Mouse (Mus musculus): ENCODE measurements around the gene Tnrc6a. TPM values are rescaled to one million over a fixed set of nuclear protein-coding genes. Genes with fewer than 3 reads are reported as not detected.
"Not testable (repeated sequence)": the region's sequence is repeated elsewhere in the genome, so short reads cannot be mapped to it uniquely, and the experiment has no call there.

Gene Tnrc6a
- total and polyA plus RNA-seq, 3 experiments = 52.0 to 106 (median 72.4) TPM

- H3K27me3 ChIP-seq (ENCODE audit: insufficient read depth, low read length) = peaks cover 9% of the 10 kb centered on the region; the same call in 1 of the 2 replicates
- no peak for DNase-seq (ENCODE audit: low spot score)
- H3K4me1 ChIP-seq (ENCODE audit: insufficient read depth, low read depth, low read length) = no peaks in the 10 kb centered on the region
- H3K4me3 ChIP-seq (ENCODE audit: low read depth, low read length) = no peak overlapping the region
- H3K9me3 ChIP-seq (replicated peaks) = 0 out of 2 replicates have a peak, but pooled peaks cover 4% of the 10 kb centered on the region
- no peaks in the 10 kb centered on the region for H3K36me3 ChIP-seq (replicated peaks)
- no peak for TF ChIP-seq GATA2 (IDR thresholded peaks at IDR 0.05; ENCODE audit: borderline replicate concordance, low read depth, low read length)
- no peak for TF ChIP-seq CTCF (IDR thresholded peaks at IDR 0.05; ENCODE audit: low read depth, low read length)
- no peak for TF ChIP-seq TAL1 (conservative IDR thresholded peaks at IDR 0.05; ENCODE audit: low read depth, low read length)
- no peak for TF ChIP-seq GATA1 (IDR thresholded peaks at IDR 0.05; ENCODE audit: borderline replicate concordance, low read length)
- TF ChIP-seq POLR2AphosphoS5 (IDR thresholded peaks at IDR 0.05; ENCODE audit: insufficient replicate concordance, low read depth, low read length) = no peak
- no peak for ATAC-seq (ENCODE audit: extremely low read depth, insufficient number of reproducible peaks, low FRiP score, poor library complexity, severe bottlenecking)
These were observed 27.2 kb upstream of the Tnrc6a start for GRCm38 (mm10) chr7:123096344-123097120.

- Histone ChIP-seq H3K9me3 (replicated peaks) (0 out of 2 replicates have a peak, but pooled peaks cover 4% of the 10 kb centered on the region), H3K4me1 (ENCODE audit: insufficient read depth, low read depth, low read length) (no peaks in the 10 kb centered on the region), H3K27me3 (ENCODE audit: insufficient read depth, low read length) (peaks cover 9% of the 10 kb centered on the region), H3K36me3 (replicated peaks) (no peaks in the 10 kb centered on the region), H3K4me3 (ENCODE audit: low read depth, low read length) (no peak overlapping the region)
- ATAC-seq (ENCODE audit: extremely low read depth, insufficient number of reproducible peaks, low FRiP score, poor library complexity, severe bottlenecking) (no peak), DNase-seq (ENCODE audit: low spot score) (no peak)
- TF ChIP-seq CTCF (IDR thresholded peaks at IDR 0.05; ENCODE audit: low read depth, low read length) = no peak
- no peak for TF ChIP-seq GATA1 (IDR thresholded peaks at IDR 0.05; ENCODE audit: borderline replicate concordance, low read length)
- no peak for TF ChIP-seq GATA2 (IDR thresholded peaks at IDR 0.05; ENCODE audit: borderline replicate concordance, low read depth, low read length)
- no peak for TF ChIP-seq POLR2AphosphoS5 (IDR thresholded peaks at IDR 0.05; ENCODE audit: insufficient replicate concordance, low read depth, low read length)
- TF ChIP-seq TAL1 (conservative IDR thresholded peaks at IDR 0.05; ENCODE audit: low read depth, low read length) = no peak
These were observed 25.6 kb upstream of the Tnrc6a start for GRCm38 (mm10) chr7:123097891-123098750.

- H3K4me1 ChIP-seq (ENCODE audit: insufficient read depth, low read depth, low read length) = no peaks in the 10 kb centered on the region
- H3K27me3 ChIP-seq (ENCODE audit: insufficient read depth, low read length) = peaks cover 9% of the 10 kb centered on the region
- DNase-seq (ENCODE audit: low spot score) (no peak), ATAC-seq (ENCODE audit: extremely low read depth, insufficient number of reproducible peaks, low FRiP score, poor library complexity, severe bottlenecking) (no peak)
- 0 out of 2 replicates have a peak, but pooled peaks cover 3% of the 10 kb centered on the region for H3K9me3 ChIP-seq (replicated peaks)
- no peak overlapping the region for H3K4me3 ChIP-seq (ENCODE audit: low read depth, low read length)
- TF ChIP-seq GATA1 (IDR thresholded peaks at IDR 0.05; ENCODE audit: borderline replicate concordance, low read length) = no peak
- TF ChIP-seq TAL1 (conservative IDR thresholded peaks at IDR 0.05; ENCODE audit: low read depth, low read length) = no peak
- TF ChIP-seq CTCF (IDR thresholded peaks at IDR 0.05; ENCODE audit: low read depth, low read length) = no peak
- TF ChIP-seq GATA2 (IDR thresholded peaks at IDR 0.05; ENCODE audit: borderline replicate concordance, low read depth, low read length) = no peak
- no peak for TF ChIP-seq POLR2AphosphoS5 (IDR thresholded peaks at IDR 0.05; ENCODE audit: insufficient replicate concordance, low read depth, low read length)
- no peaks in the 10 kb centered on the region for H3K36me3 ChIP-seq (replicated peaks)
These were observed 22.4 kb upstream of the Tnrc6a start for GRCm38 (mm10) chr7:123101295-123101694.

- ATAC-seq (ENCODE audit: extremely low read depth, insufficient number of reproducible peaks, low FRiP score, poor library complexity, severe bottlenecking); DNase-seq (ENCODE audit: low spot score); H3K36me3 ChIP-seq (replicated peaks); H3K9me3 ChIP-seq (replicated peaks); H3K4me3 ChIP-seq (ENCODE audit: low read depth, low read length): not testable (repeated sequence)
- Histone ChIP-seq H3K27me3 (ENCODE audit: insufficient read depth, low read length) (peaks cover 16% of the 10 kb centered on the region), H3K4me1 (ENCODE audit: insufficient read depth, low read depth, low read length) (peaks cover 20% of the 10 kb centered on the region)
These were observed 18.3 kb upstream of the Tnrc6a start for GRCm38 (mm10) chr7:123105381-123105780.

- peaks cover 16% of the 10 kb centered on the region for H3K27me3 ChIP-seq (ENCODE audit: insufficient read depth, low read length)
- ATAC-seq (ENCODE audit: extremely low read depth, insufficient number of reproducible peaks, low FRiP score, poor library complexity, severe bottlenecking) (no peak), DNase-seq (ENCODE audit: low spot score) (no peak)
- H3K36me3 ChIP-seq (replicated peaks) = no peaks in the 10 kb centered on the region
- H3K4me3 ChIP-seq (ENCODE audit: low read depth, low read length) = no peak overlapping the region
- H3K9me3 ChIP-seq (replicated peaks) = no peaks in the 10 kb centered on the region
- TF ChIP-seq POLR2AphosphoS5 (IDR thresholded peaks at IDR 0.05; ENCODE audit: insufficient replicate concordance, low read depth, low read length) = no peak
- TF ChIP-seq TAL1 (conservative IDR thresholded peaks at IDR 0.05; ENCODE audit: low read depth, low read length) = no peak
- no peak for TF ChIP-seq CTCF (IDR thresholded peaks at IDR 0.05; ENCODE audit: low read depth, low read length)
- TF ChIP-seq GATA1 (IDR thresholded peaks at IDR 0.05; ENCODE audit: borderline replicate concordance, low read length) = no peak
- TF ChIP-seq GATA2 (IDR thresholded peaks at IDR 0.05; ENCODE audit: borderline replicate concordance, low read depth, low read length) = no peak
- peaks cover 20% of the 10 kb centered on the region for H3K4me1 ChIP-seq (ENCODE audit: insufficient read depth, low read depth, low read length)
These were observed 17.8 kb upstream of the Tnrc6a start for GRCm38 (mm10) chr7:123105906-123106305.

- peaks cover 20% of the 10 kb centered on the region for H3K4me1 ChIP-seq (ENCODE audit: insufficient read depth, low read depth, low read length)
- no peaks in the 10 kb centered on the region for H3K9me3 ChIP-seq (replicated peaks)
- DNase-seq (ENCODE audit: low spot score) = no peak
- no peak for ATAC-seq (ENCODE audit: extremely low read depth, insufficient number of reproducible peaks, low FRiP score, poor library complexity, severe bottlenecking)
- no peak overlapping the region for H3K4me3 ChIP-seq (ENCODE audit: low read depth, low read length)
- H3K27me3 ChIP-seq (ENCODE audit: insufficient read depth, low read length) = peaks cover 14% of the 10 kb centered on the region
- H3K36me3 ChIP-seq (replicated peaks) = no peaks in the 10 kb centered on the region
- no peak for TF ChIP-seq CTCF (IDR thresholded peaks at IDR 0.05; ENCODE audit: low read depth, low read length)
- TF ChIP-seq TAL1 (conservative IDR thresholded peaks at IDR 0.05; ENCODE audit: low read depth, low read length) = no peak
- no peak for TF ChIP-seq GATA1 (IDR thresholded peaks at IDR 0.05; ENCODE audit: borderline replicate concordance, low read length)
- TF ChIP-seq GATA2 (IDR thresholded peaks at IDR 0.05; ENCODE audit: borderline replicate concordance, low read depth, low read length) = no peak
These were observed 17.4 kb upstream of the Tnrc6a start for GRCm38 (mm10) chr7:123106326-123106725.

All from G1E (cell line).